24 mouse cellular contexts compared by ENCODE assay signal in the genomic region with DNA sequence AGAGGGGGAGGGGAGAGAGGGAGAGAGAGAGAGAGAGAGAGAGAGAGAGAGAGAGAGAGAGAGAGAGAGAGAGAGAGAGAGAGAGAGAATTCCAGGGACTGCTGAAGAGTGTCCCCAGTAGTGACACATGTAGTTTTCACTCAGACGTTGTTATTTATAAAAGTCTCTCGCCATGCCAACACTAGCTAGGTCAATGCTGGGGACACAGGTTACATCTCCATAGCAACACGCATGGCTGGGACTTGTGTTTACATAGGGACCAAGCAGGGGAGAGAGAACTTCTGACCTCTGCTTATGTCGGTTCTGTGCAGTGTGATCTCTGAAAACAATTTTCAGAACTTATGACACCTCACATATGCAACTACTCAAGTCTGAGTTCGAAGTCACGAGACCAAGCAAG. TPM values are rescaled to one million over a fixed set of nuclear protein-coding genes. Genes with fewer than 3 reads are reported as not detected.
DNase-seq lines count a peak whose midpoint lies in the region; ATAC-seq lines count a peak whose summit lies in the region.
"Had no signal": no experiment of that assay in that cellular context is flagged by ENCODE, and none has a peak within 500 bp of the region (broad histone marks: within the 10 kb centered on the region; RNA-seq: fewer than 3 reads in every experiment).

No protein-coding gene starts in this region.

- peaks cover 62% of the 10 kb centered on the region for H3K27me3 ChIP-seq in heart, embryonic 10.5 days (ENCODE audit: insufficient read depth, poor library complexity, severe bottlenecking)
- H3K27me3 ChIP-seq in kidney, embryonic 16.5 days (ENCODE audit: insufficient read depth, low read length) = no peaks in the 10 kb centered on the region; the same call in 1 of the 2 replicates
- H3K27me3 ChIP-seq in midbrain, embryonic 15.5 days (replicated peaks) = 0 out of 2 replicates have a peak, but pooled peaks cover 2% of the 10 kb centered on the region
- no peaks in the 10 kb centered on the region for H3K27me3 ChIP-seq in midbrain, embryonic 11.5 days (ENCODE audit: control insufficient read depth, insufficient read depth, low read length)
- H3K27me3 ChIP-seq: forebrain, embryonic 13.5 days had no signal

- H3K36me3 ChIP-seq in heart, embryonic 10.5 days = no peaks in the 10 kb centered on the region
- H3K36me3 ChIP-seq in kidney, embryonic 16.5 days (ENCODE audit: insufficient read depth, low read length) = no peaks in the 10 kb centered on the region
- no peaks in the 10 kb centered on the region for H3K36me3 ChIP-seq in midbrain, embryonic 15.5 days (replicated peaks)
- no peaks in the 10 kb centered on the region for H3K36me3 ChIP-seq in midbrain, embryonic 11.5 days (ENCODE audit: control insufficient read depth, insufficient read depth, low read length)
- H3K36me3 ChIP-seq: hindbrain, embryonic 12.5 days had no signal

- H3K9me3 ChIP-seq in heart, embryonic 10.5 days = no peaks in the 10 kb centered on the region
- no peaks in the 10 kb centered on the region for H3K9me3 ChIP-seq in kidney, embryonic 16.5 days (ENCODE audit: low read length)
- H3K9me3 ChIP-seq in midbrain, embryonic 15.5 days = no peaks in the 10 kb centered on the region
- no peaks in the 10 kb centered on the region for H3K9me3 ChIP-seq in midbrain, embryonic 11.5 days (ENCODE audit: control insufficient read depth, low read length)
- H3K9me3 ChIP-seq: forebrain, embryonic 13.5 days; hindbrain, embryonic 12.5 days had no signal

- DNase-seq in heart, adult 9 months (ENCODE audit: low spot score in 2 of 2) = peak; percentile 16 to 24
- DNase-seq in heart, embryonic 10.5 days (ENCODE audit: low spot score) = no peak
- DNase-seq in kidney, adult 18-20 months = no peak
- no peak for DNase-seq in midbrain, embryonic 11.5 days (ENCODE audit: low spot score, missing footprints)
- DNase-seq in adrenal gland, postnatal 14 days = no peak
- DNase-seq: adrenal gland, adult 2 months; B cell, adult 2 months; cerebellum, adult 2 months; gastrocnemius, postnatal 10 days; kidney, adult 9 months; kidney, postnatal 25 days; lung, adult 18-20 months; lung, postnatal 14 days; right cerebral cortex, postnatal 4 days; thymus, postnatal 4 days had no signal

- H3K4me3 ChIP-seq in heart, embryonic 10.5 days = no peak overlapping the region
- no peak overlapping the region for H3K4me3 ChIP-seq in kidney, embryonic 16.5 days (ENCODE audit: low read length)
- H3K4me3 ChIP-seq in midbrain, embryonic 15.5 days = no peak overlapping the region
- no peak overlapping the region for H3K4me3 ChIP-seq in midbrain, embryonic 11.5 days (ENCODE audit: low read depth, low read length)
- H3K4me3 ChIP-seq: forebrain, embryonic 13.5 days; hindbrain, embryonic 12.5 days; layer of hippocampus, adult 2 months; left cerebral cortex, adult 2 months had no signal

- 0 out of 2 replicates have a peak, but pooled peaks have one; percentile 17 for ATAC-seq in kidney, embryonic 16.5 days (ENCODE audit: low FRiP score, low TSS enrichment)
- no peak for ATAC-seq in midbrain, embryonic 15.5 days (replicated peaks)
- ATAC-seq in midbrain, embryonic 11.5 days (ENCODE audit: low FRiP score) = no peak
- ATAC-seq: activated CD4-positive, CD25-positive, alpha-beta regulatory T cell, adult 4 months; forebrain, embryonic 13.5 days; intestine, embryonic 16.5 days had no signal

- 59% methylated on average over 6 of the region's 6 CpGs for whole genome bisulfite sequencing in heart, embryonic 10.5 days
- WGBS in kidney, embryonic 16.5 days = 54% methylated on average over 6 of the region's 6 CpGs
- WGBS in midbrain, embryonic 15.5 days = 51% methylated on average over 6 of the region's 6 CpGs
- 65% methylated on average over 6 of the region's 6 CpGs for WGBS in midbrain, embryonic 11.5 days

- peaks cover 13% of the 10 kb centered on the region; the same call in 1 of the 2 replicates for H3K4me1 ChIP-seq in heart, embryonic 10.5 days
- H3K4me1 ChIP-seq in kidney, embryonic 16.5 days (ENCODE audit: insufficient read depth, low read length) = no peaks in the 10 kb centered on the region
- peaks cover 24% of the 10 kb centered on the region for H3K4me1 ChIP-seq in midbrain, embryonic 15.5 days
- no peaks in the 10 kb centered on the region for H3K4me1 ChIP-seq in midbrain, embryonic 11.5 days (ENCODE audit: control insufficient read depth, insufficient read depth, low read length)

- H3K27ac ChIP-seq in heart, embryonic 10.5 days = no peak overlapping the region
- no peak overlapping the region for H3K27ac ChIP-seq in kidney, embryonic 16.5 days (ENCODE audit: low read length)
- 0 out of 2 replicates have a peak overlapping the region, but pooled peaks have one; percentile 26 for H3K27ac ChIP-seq in midbrain, embryonic 15.5 days
- no peak overlapping the region for H3K27ac ChIP-seq in midbrain, embryonic 11.5 days (ENCODE audit: low read depth, low read length)
- H3K27ac ChIP-seq: forebrain, embryonic 13.5 days; hindbrain, embryonic 12.5 days; left cerebral cortex, adult 2 months had no signal

- H3K9ac ChIP-seq in kidney, embryonic 16.5 days (replicated peaks; ENCODE audit: low read length) = no peak overlapping the region
- no peak overlapping the region for H3K9ac ChIP-seq in midbrain, embryonic 15.5 days
- H3K9ac ChIP-seq in midbrain, embryonic 11.5 days (ENCODE audit: low read length) = no peak overlapping the region
- H3K9ac ChIP-seq: forebrain, embryonic 13.5 days; hindbrain, embryonic 12.5 days had no signal

- no peak overlapping the region for H3K4me2 ChIP-seq in kidney, embryonic 16.5 days (replicated peaks; ENCODE audit: low read depth, low read length)
- H3K4me2 ChIP-seq in midbrain, embryonic 15.5 days = no peak overlapping the region
- H3K4me2 ChIP-seq in midbrain, embryonic 11.5 days = no peak overlapping the region
- H3K4me2 ChIP-seq: forebrain, embryonic 13.5 days; hindbrain, embryonic 12.5 days had no signal

RNA-seq across cellular contexts. Expression of a gene that starts 9.4 kb away (rescaled TPM):
- 0.10 and 0.13 TPM in 2 replicates for polyA plus RNA-seq in heart, embryonic 10.5 days (2016; fragmentation: Nextera tagmentation; extraction: Ambion mirVana)
- 0.04 and 0.18 TPM in 2 replicates for polyA plus RNA-seq in kidney, embryonic 16.5 days (2015; fragmentation: Nextera tagmentation; extraction: Ambion mirVana)
- 1.8 and 2.4 TPM in 2 replicates for polyA plus RNA-seq in midbrain, embryonic 15.5 days (2015; fragmentation: Nextera tagmentation; extraction: Ambion mirVana)
- 0.20 and 0.80 TPM in 2 replicates for polyA plus RNA-seq in midbrain, embryonic 11.5 days (2014; fragmentation: Nextera tagmentation; extraction: Ambion mirVana)
- total RNA-seq in adrenal gland, postnatal 14 days (2021) = 0.37 and 0.45 TPM in 2 replicates
- total RNA-seq: neutrophil, adult 5-6 weeks had no signal
- polyA plus RNA-seq: activated CD4-positive, CD25-positive, alpha-beta regulatory T cell, adult 4 months; intestine, embryonic 16.5 days had no signal

RNA-seq across cellular contexts. Expression of a gene that starts 57.4 kb away (rescaled TPM):
- polyA plus RNA-seq in heart, embryonic 10.5 days (2016; fragmentation: Nextera tagmentation; extraction: Ambion mirVana) = 14.6 and 18.2 TPM in 2 replicates
- 18.9 and 21.7 TPM in 2 replicates for polyA plus RNA-seq in kidney, embryonic 16.5 days (2015; fragmentation: Nextera tagmentation; extraction: Ambion mirVana)
- polyA plus RNA-seq in midbrain, embryonic 15.5 days (2015; fragmentation: Nextera tagmentation; extraction: Ambion mirVana) = 12.4 and 14.1 TPM in 2 replicates
- 18.4 and 19.0 TPM in 2 replicates for polyA plus RNA-seq in midbrain, embryonic 11.5 days (2014; fragmentation: Nextera tagmentation; extraction: Ambion mirVana)
- 7.2 and 9.1 TPM in 2 replicates for total RNA-seq in adrenal gland, postnatal 14 days (2021)

RNA-seq across cellular contexts. Expression of a gene that starts 57.8 kb away (rescaled TPM):
- polyA plus RNA-seq in heart, embryonic 10.5 days (2016; fragmentation: Nextera tagmentation; extraction: Ambion mirVana) = 13.2 and 15.2 TPM in 2 replicates
- 47.6 and 50.2 TPM in 2 replicates for polyA plus RNA-seq in kidney, embryonic 16.5 days (2015; fragmentation: Nextera tagmentation; extraction: Ambion mirVana)
- polyA plus RNA-seq in midbrain, embryonic 15.5 days (2015; fragmentation: Nextera tagmentation; extraction: Ambion mirVana) = 9.2 and 10.0 TPM in 2 replicates
- polyA plus RNA-seq in midbrain, embryonic 11.5 days (2014; fragmentation: Nextera tagmentation; extraction: Ambion mirVana) = 18.6 and 21.2 TPM in 2 replicates
- 22.0 and 29.3 TPM in 2 replicates for total RNA-seq in adrenal gland, postnatal 14 days (2021)

Comparison
In these comparisons a context has a peak if more than half of its experiments do, and no peak if none do; other contexts are left out.
1. DNase-seq: peak in heart, adult 9 months (2 of 2); none in heart, embryonic 10.5 days (single experiment), kidney, adult 18-20 months (single experiment), midbrain, embryonic 11.5 days (single experiment) and adrenal gland, postnatal 14 days (single experiment).